Mouse (Mus musculus) liver, embryonic 12.5 days (tissue): ENCODE measurements at regions not wholly inside any gene's neighbourhood (a gene's known extent, or its start where the extent isn't known, plus 50 kb on each side); places are given as distances from the start of the nearest gene placed in this dataset.

Experiments
- ATAC-seq: fragments of 200-750 bp; cut with Nextera tagmentation; 2 replicates; pipeline ENCODE4 v1.8.0; 2017; ENCODE audit warnings: moderate number of reproducible peaks, mild to moderate bottlenecking, moderate library complexity
- H3K27ac ChIP-seq: fragments of 300-500 bp; sonication (generic); 2 replicates; pipeline ENCODE4 v1.5.1; 2016; ENCODE audit warnings: mild to moderate bottlenecking
- H3K27me3 ChIP-seq: fragments of 300-500 bp; sonication (generic); replicated peaks from 2 replicates; pipeline ENCODE4 v1.6.1; 2016; ENCODE audit warnings: mild to moderate bottlenecking, moderate library complexity
- H3K36me3 ChIP-seq: fragments of 300-500 bp; sonication (generic); 2 replicates; pipeline ENCODE4 v1.6.1; 2016; ENCODE audit warnings: mild to moderate bottlenecking, moderate library complexity
- H3K4me1 ChIP-seq: fragments of 300-500 bp; sonication (generic); 2 replicates; pipeline ENCODE4 v1.6.1; 2016
- H3K4me2 ChIP-seq: fragments of 300-500 bp; sonication (generic); 2 replicates; pipeline ENCODE4 v1.6.1; 2016; ENCODE audit warnings: mild to moderate bottlenecking, moderate library complexity
- H3K4me3 ChIP-seq: fragments of 300-500 bp; sonication (generic); 2 replicates; pipeline ENCODE4 v1.5.1; 2016; ENCODE audit warnings: mild to moderate bottlenecking, moderate library complexity
- H3K9ac ChIP-seq: fragments of 300-500 bp; sonication (generic); 2 replicates; pipeline ENCODE4 v1.6.1; 2016; ENCODE audit warnings: mild to moderate bottlenecking, moderate library complexity
- H3K9me3 ChIP-seq: fragments of 300-500 bp; sonication (generic); replicated peaks from 2 replicates; pipeline ENCODE4 v1.6.1; 2016; ENCODE audit warnings: mild to moderate bottlenecking, moderate library complexity
- WGBS: fragments of 180-500 bp; shearing (Covaris S2); methylation state at CpG from one replicate; pipeline ENCODE4 v1.1.7; 2016; ENCODE audit not compliant: insufficient replicate concordance; 5-methylcytosine and 5-hydroxymethylcytosine counted together

- Histone ChIP-seq H3K4me1 (no peaks in the 10 kb centered on the region), H3K27me3 (no peaks in the 10 kb centered on the region), H3K4me3 (no peak overlapping the region), H3K4me2 (no peak overlapping the region), H3K9me3 (no peaks in the 10 kb centered on the region), H3K9ac (no peak overlapping the region), H3K36me3 (no peaks in the 10 kb centered on the region), H3K27ac (no peak overlapping the region)
- no peak for ATAC-seq
- 34% methylated on average over 16 of the region's 16 CpGs for WGBS
Measured at GRCm38 (mm10) chr7:69490566-69491466, 741.8 kb upstream of the Arrdc4 start.

GRCm38 (mm10) chr7:69488630-69489029, 739.6 kb upstream of the Arrdc4 start:
- ATAC-seq = no peak
- Histone ChIP-seq H3K9me3 (no peaks in the 10 kb centered on the region), H3K27ac (no peak overlapping the region), H3K27me3 (no peaks in the 10 kb centered on the region), H3K36me3 (no peaks in the 10 kb centered on the region), H3K9ac (no peak overlapping the region), H3K4me1 (no peaks in the 10 kb centered on the region), H3K4me3 (no peak overlapping the region), H3K4me2 (no peak overlapping the region)
- 57% methylated on average over 6 of the region's 6 CpGs for WGBS

- Histone ChIP-seq H3K9ac (no peak overlapping the region), H3K27ac (no peak overlapping the region), H3K4me2 (no peak overlapping the region), H3K4me3 (no peak overlapping the region), H3K36me3 (no peaks in the 10 kb centered on the region), H3K4me1 (no peaks in the 10 kb centered on the region), H3K27me3 (no peaks in the 10 kb centered on the region), H3K9me3 (no peaks in the 10 kb centered on the region)
- no peak for ATAC-seq
- WGBS = 43% methylated on average over 3 of the region's 3 CpGs
Measured at GRCm38 (mm10) chr7:69487111-69487510, 738.1 kb upstream of the Arrdc4 start.

- H3K9me3 ChIP-seq = no peaks in the 10 kb centered on the region
- no peak overlapping the region for H3K27ac ChIP-seq
- no peaks in the 10 kb centered on the region for H3K36me3 ChIP-seq
- ATAC-seq = no peak
- no peaks in the 10 kb centered on the region for H3K27me3 ChIP-seq
- no peak overlapping the region for H3K9ac ChIP-seq
- H3K4me2 ChIP-seq = no peak overlapping the region
- 70% methylated on average over 4 of the region's 4 CpGs for WGBS
- H3K4me3 ChIP-seq = no peak overlapping the region
- H3K4me1 ChIP-seq = no peaks in the 10 kb centered on the region
Measured at GRCm38 (mm10) chr7:69484552-69484951, 735.5 kb upstream of the Arrdc4 start.
